Mouse (Mus musculus) Patski (cell line): ENCODE results near the gene Rcsd1. TPM values are rescaled to one million over a fixed set of nuclear protein-coding genes. Genes with fewer than 3 reads are reported as not detected.
A peak's percentile ranks its signal among the peaks of the same experiment; 100 is the strongest.

Source experiments
- ATAC-seq: fragments of 100-300 bp; one replicate; pipeline ENCODE4 v1.8.0; 2021
- CTCF ChIA-PET: fragments of 350-600 bp; sonication (Branson Sonifier 250); formaldehyde crosslinking; loops from one replicate; lab custom pipeline; 2022; ENCODE audit warnings: inconsistent platforms; lab: Charles Lee
- POLR2A ChIA-PET: fragments of 350-600 bp; sonication (Branson Sonifier 250); formaldehyde crosslinking; loops from one replicate; lab custom pipeline; 2022; ENCODE audit warnings: antibody characterized with exemption, inconsistent platforms; lab: Charles Lee
- DNase-seq: peaks from one replicate; pipeline ENCODE4 v3.0.0-alpha.2; 2011; ENCODE audit warnings: low read depth, low spot score
- H3K27me3 ChIP-seq: fragments of 371-371 bp; one replicate; pipeline ENCODE4 v1.5.1; 2021
- CTCF ChIP-seq: fragments of 100-300 bp; IDR thresholded peaks from one replicate; pipeline ENCODE4 v1.5.1; 2021
- in situ Hi-C: fragments of 300-500 bp; cut with MboI; formaldehyde crosslinking; loops from 3 replicates; pipeline ENCODE4 v1.11.1; 2018; ENCODE audit warnings: low pct_unique_long_range_greater_than_20kb, mixed read lengths
- polyA plus RNA-seq: library from polyadenylated mRNA; unstranded; gene quantifications from one replicate; pipeline ENCODE4 v1.2.3, GENCODE M21; 2021

The Rcsd1 gene
- polyA plus RNA-seq, 1 experiment from 2014 or later = 0.24 TPM

GRCm38 (mm10) chr1:165663277-165663676, 46.3 kb downstream of the Rcsd1 start:
- no peak for TF ChIP-seq CTCF
- ChIA-PET CTCF (interaction anchor here (7.4 kb wide), 1 partner anchor 72 kb away, joined by 32 read pairs; no protein-coding TSS in a partner anchor), POLR2A (interaction anchor here (1.0 kb wide), 1 partner anchor 72 kb away, joined by 3 read pairs; no protein-coding TSS in a partner anchor)
- no peak for ATAC-seq
- in situ Hi-C loops = loop anchor here (5.0 kb wide), 1 partner anchor 74 kb away; no protein-coding TSS in a partner anchor
- peaks cover 3% of the 10 kb centered on the region for H3K27me3 ChIP-seq
- DNase-seq = no peak

GRCm38 (mm10) chr1:165662426-165663192, 46.9 kb downstream of the Rcsd1 start:
- no peak for DNase-seq
- ChIA-PET POLR2A (interaction anchor here (0.5 to 1.0 kb wide), 2 partner anchors 18 to 73 kb away, joined by 3 to 6 read pairs; no protein-coding TSS in a partner anchor), CTCF (interaction anchor here (7.4 kb wide), 1 partner anchor 73 kb away, joined by 32 read pairs; no protein-coding TSS in a partner anchor)
- in situ Hi-C loops = loop anchor here (5.0 kb wide), 1 partner anchor 75 kb away; no protein-coding TSS in a partner anchor
- no peak for ATAC-seq
- peaks cover 3% of the 10 kb centered on the region for H3K27me3 ChIP-seq
- TF ChIP-seq CTCF = no peak

- no peak for DNase-seq
- peaks cover 3% of the 10 kb centered on the region for H3K27me3 ChIP-seq
- CTCF ChIA-PET = interaction anchor here (1.2 to 7.4 kb wide), 3 partner anchors 36 to 79 kb away, joined by 4 to 32 read pairs (median 4); no protein-coding TSS in a partner anchor
- ATAC-seq = no peak
- TF ChIP-seq CTCF = no peak
- in situ Hi-C loops = loop anchor here (5.0 kb wide), 1 partner anchor 76 kb away; no protein-coding TSS in a partner anchor
- POLR2A ChIA-PET = interaction anchor here (0.5 kb wide), 1 partner anchor 17 kb away, joined by 6 read pairs; no protein-coding TSS in a partner anchor
These were observed 47.8 kb downstream of the Rcsd1 start for GRCm38 (mm10) chr1:165661725-165662124.

GRCm38 (mm10) chr1:165661191-165661590, 48.4 kb downstream of the Rcsd1 start:
- CTCF ChIA-PET = interaction anchor here (1.2 to 7.4 kb wide), 3 partner anchors 37 to 80 kb away, joined by 4 to 32 read pairs (median 4); no protein-coding TSS in a partner anchor
- peaks cover 3% of the 10 kb centered on the region for H3K27me3 ChIP-seq
- ATAC-seq (no peak), DNase-seq (no peak)
- no peak for TF ChIP-seq CTCF
- in situ Hi-C loops = loop anchor here (5.0 kb wide), 1 partner anchor 76 kb away; no protein-coding TSS in a partner anchor
- POLR2A ChIA-PET = no interaction called here

GRCm38 (mm10) chr1:165660774-165661173, 48.8 kb downstream of the Rcsd1 start:
- DNase-seq (no peak), ATAC-seq (no peak)
- peak; percentile 80 for TF ChIP-seq CTCF
- CTCF ChIA-PET = interaction anchor here (0.8 to 1.4 kb wide), 6 partner anchors 37 to 80 kb away, joined by 3 to 8 read pairs (median 4); no protein-coding TSS in a partner anchor
- POLR2A ChIA-PET = no interaction called here
- in situ Hi-C loops = loop anchor here (5.0 kb wide), 1 partner anchor 77 kb away; no protein-coding TSS in a partner anchor
- peaks cover 3% of the 10 kb centered on the region for H3K27me3 ChIP-seq

- H3K27me3 ChIP-seq = peaks cover under 1% of the 10 kb centered on the region
- ChIA-PET CTCF (interaction anchor here (0.9 to 3.3 kb wide), 13 partner anchors 9 to 104 kb away, joined by 3 to 20 read pairs (median 5); no protein-coding TSS in a partner anchor), POLR2A (interaction anchor here (0.6 kb wide), 1 partner anchor 122 kb away, joined by 3 read pairs; no protein-coding TSS in a partner anchor)
- no peak for DNase-seq
- TF ChIP-seq CTCF = peak; percentile 83
- ATAC-seq = peak; percentile 70
- in situ Hi-C loops = loop anchor here (5.0 kb wide), 1 partner anchor 76 kb away; no protein-coding TSS in a partner anchor
These were observed 51.0 kb downstream of the Rcsd1 start for GRCm38 (mm10) chr1:165658602-165659001.

GRCm38 (mm10) chr1:165655482-165655881, 54.1 kb downstream of the Rcsd1 start:
- ChIA-PET POLR2A (no interaction called here), CTCF (interaction anchor here (1.1 to 1.2 kb wide), 2 partner anchors 10 to 68 kb away, joined by 3 to 4 read pairs; no protein-coding TSS in a partner anchor)
- no peak for DNase-seq

GRCm38 (mm10) chr1:165655022-165655421, 54.5 kb downstream of the Rcsd1 start:
- no peak for DNase-seq
- ChIA-PET CTCF (interaction anchor here (1.1 to 1.2 kb wide), 2 partner anchors 9 to 67 kb away, joined by 3 to 4 read pairs; no protein-coding TSS in a partner anchor), POLR2A (no interaction called here)
- no peak for ATAC-seq
- no peak for TF ChIP-seq CTCF
- H3K27me3 ChIP-seq = no peaks in the 10 kb centered on the region
- in situ Hi-C loops = loop anchor here (5.0 kb wide), 1 partner anchor 73 kb away; no protein-coding TSS in a partner anchor

More at GRCm38 (mm10) chr1:165655482-165655881, 54.1 kb downstream of the Rcsd1 start:
- in situ Hi-C loops = loop anchor here (5.0 kb wide), 1 partner anchor 73 kb away; no protein-coding TSS in a partner anchor
- no peak for TF ChIP-seq CTCF
- no peak for ATAC-seq
- H3K27me3 ChIP-seq = no peaks in the 10 kb centered on the region

- ChIA-PET POLR2A (no interaction called here), CTCF (no interaction called here)
- no peak for TF ChIP-seq CTCF
- in situ Hi-C loops = no loop called here
- ATAC-seq (no peak), DNase-seq (no peak)
- H3K27me3 ChIP-seq = no peaks in the 10 kb centered on the region
These were observed 56.3 kb downstream of the Rcsd1 start for GRCm38 (mm10) chr1:165653126-165653885.

GRCm38 (mm10) chr1:165652507-165652906, 57.0 kb downstream of the Rcsd1 start:
- POLR2A ChIA-PET = no interaction called here
- in situ Hi-C loops = no loop called here
- no peak for TF ChIP-seq CTCF
- DNase-seq = no peak
- CTCF ChIA-PET = no interaction called here
- ATAC-seq = no peak
- no peaks in the 10 kb centered on the region for H3K27me3 ChIP-seq
